Mouse (Mus musculus): Measurements from ENCODE around the gene Oaz1.

Gene Oaz1

DNA sequence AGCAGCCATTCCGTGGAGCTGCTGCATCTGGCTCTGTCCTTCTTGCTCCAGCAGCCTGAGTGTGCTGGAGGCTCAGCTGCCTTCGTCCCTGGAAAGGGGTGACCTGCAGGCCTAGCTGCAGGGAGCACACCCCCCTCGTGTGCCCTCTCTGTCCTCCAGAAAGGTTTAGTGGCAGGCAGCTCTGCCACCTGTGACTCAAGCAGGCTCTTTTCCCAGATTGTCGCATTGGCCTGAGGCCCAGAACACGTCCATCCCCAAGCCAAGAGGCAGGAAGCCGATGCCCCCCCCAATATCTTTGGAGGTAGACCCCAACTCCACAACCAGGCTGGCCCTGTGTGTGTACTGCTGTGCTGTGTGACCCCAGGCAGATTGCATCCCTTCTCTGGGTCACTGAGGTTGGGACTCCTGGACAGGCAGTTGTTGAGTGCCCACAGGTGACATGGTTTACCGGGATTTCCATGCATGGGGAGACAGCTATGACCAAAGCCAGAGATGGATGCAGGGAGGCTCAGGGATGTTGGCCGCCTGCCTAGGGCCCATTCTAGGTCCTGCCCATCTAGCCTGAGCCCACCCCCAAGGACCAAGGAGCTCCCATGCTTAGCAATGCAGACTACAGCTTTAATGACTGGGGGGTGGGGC lies 18.7 kb downstream of the Oaz1 start:
- DNase-seq (ENCODE audit: low spot score in 2 of 2): no peak

DNA sequence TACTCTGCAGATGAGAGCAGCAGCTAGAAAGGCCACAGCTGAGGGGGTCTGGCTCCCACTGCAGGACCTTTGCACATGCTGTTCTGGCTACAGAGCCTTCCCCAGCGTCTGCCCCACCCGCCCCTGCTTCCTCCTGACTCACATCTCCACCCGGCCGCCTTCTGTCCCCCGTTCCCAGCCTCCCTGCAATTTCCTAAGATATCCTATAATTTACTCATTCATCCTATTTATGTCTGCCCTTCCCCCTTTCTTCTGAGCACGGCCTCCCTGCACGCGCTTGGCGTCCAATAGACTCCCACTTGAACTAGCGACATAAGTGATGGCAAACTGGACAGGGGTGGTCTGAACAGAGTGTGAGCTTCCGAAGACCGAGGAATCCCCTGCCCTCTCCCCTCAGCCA lies 19.3 kb downstream of the Oaz1 start:
- DNase-seq (ENCODE audit: low spot score in 2 of 2): no peak

DNA sequence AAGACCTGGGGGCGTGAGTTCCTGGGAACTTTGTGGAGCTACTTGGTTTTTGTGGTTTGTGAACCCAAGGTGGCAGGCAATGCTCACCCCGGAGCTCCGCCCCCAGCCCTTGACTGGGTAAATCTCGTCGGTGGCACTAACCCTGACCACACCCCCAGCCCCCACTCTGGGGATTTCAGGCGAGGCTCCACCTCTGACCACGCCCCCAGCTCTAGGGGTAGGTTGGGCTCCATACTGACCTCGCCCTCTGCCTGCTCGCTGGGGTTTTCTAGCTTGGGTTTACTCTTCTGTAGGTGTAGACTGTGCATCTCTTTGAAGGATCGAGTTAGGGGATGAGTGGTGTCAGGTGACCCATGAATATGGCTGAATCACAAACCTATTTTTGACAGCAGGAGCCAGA lies 22.1 kb downstream of the Oaz1 start:
- DNase-seq (ENCODE audit: low spot score in 2 of 2): peak; percentile 75 to 80

DNA sequence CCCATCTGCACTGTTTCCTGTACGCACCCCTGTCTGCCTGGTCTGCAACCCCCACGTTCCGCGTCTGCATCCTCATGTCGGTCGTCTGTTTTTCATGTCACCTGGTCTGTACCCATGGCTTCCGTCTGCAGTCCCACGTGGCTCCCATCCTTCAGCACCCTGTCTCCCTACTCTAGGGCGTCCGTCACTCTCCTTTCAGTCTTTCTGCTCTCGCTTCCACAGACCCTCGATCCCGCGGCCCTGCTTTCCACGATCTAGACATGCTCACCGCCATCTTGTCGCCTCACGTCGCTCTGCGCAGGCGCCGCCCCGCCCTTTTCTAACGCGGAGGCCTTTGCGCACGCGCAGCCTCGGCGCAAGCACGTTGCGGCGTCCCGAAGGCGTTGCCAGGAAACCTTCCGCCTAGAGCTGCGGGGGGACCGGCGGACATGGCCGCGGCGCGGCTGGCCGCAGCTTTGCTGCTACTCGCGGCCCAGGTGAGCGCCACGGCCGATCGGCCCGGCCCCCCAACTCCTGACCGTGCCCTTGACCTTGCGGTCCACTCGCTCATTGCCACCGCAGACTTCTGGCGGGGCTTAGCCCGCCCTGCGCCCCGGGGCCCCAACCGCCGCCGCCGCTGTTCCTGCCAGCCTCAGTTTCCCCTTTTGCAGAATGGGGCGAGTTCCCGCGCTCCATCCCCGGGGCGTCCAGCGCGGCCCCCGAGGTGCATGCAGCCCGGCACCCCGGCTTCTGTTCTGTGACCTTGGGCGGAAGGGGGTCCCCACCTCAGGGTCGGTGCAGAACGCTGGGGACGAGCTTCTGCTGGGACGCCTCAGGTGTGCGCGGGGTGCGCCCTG lies 28.7 kb downstream of the Oaz1 start, which contains the start of the genes Lsm7 and Sppl2b:
Gene Lsm7 (minus strand): TSS at position 297 of the 836 bp plus-strand sequence.
Gene Sppl2b (plus strand): TSS at position 363 of the 836 bp plus-strand sequence.
- peak; percentile 96 for DNase-seq (ENCODE audit: low spot score in 2 of 2)

DNA sequence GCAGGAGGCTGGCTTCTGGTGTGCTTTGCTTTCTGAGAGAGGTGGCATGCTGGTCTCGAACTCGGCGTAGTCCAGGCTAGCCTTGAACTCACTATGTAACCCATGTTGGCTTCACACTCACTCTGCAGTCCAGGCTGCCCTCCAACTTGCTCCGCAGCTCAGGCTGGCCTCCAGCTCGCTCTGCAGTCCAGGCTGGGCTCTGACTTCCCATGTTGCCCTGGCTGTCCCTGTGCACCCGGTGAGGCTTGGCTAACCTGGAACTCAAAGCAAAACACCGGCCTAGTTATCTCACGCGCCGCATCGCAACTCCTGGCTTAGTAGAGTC lies 29.3 kb downstream of the Oaz1 start:
- DNase-seq (ENCODE audit: low spot score in 2 of 2): no peak

DNA sequence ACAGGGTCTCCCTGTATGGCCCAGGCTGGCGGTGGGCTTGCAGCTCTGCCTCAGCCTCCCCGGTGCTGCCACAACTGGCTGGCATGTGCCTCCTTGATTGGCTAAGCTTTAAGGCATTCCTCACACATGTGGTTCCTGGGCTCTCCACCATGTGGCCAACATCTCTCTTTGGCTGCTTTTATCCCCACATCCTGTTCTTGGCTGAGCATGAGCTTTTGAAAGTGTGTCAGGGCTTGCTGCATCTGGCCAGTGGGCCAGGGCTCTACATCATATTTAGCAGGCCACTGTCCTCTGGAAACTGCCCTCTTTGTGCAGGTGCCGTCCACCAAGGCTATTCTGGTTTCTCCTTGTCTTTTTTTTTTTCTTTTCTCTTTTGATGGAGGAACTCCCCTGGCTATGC lies 29.8 kb downstream of the Oaz1 start:
- peak in 1 of 2 experiments; percentile 27 for DNase-seq (ENCODE audit: low spot score in 2 of 2)

DNA sequence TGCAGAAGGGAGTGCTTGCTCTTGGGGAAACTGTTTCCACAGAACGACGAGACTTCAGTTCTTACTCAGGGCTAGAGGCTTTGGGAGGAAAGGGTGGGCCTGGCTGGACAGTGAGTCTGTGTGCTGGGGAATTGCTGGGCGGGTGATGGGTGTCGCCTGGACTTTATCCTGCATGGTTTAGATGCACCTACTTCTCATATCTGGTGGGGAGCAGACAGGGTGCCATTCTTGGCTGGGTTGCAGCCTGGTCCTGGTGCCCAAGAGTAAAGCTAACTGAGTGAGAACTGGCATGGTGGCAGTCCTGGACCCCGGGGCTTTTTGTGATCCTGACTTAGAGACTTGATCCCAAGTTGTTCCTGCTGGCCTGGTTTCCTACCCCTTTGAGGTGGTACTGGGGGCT lies 30.5 kb downstream of the Oaz1 start:
- peak; percentile 51 to 66 for DNase-seq (ENCODE audit: low spot score in 2 of 2)

DNA sequence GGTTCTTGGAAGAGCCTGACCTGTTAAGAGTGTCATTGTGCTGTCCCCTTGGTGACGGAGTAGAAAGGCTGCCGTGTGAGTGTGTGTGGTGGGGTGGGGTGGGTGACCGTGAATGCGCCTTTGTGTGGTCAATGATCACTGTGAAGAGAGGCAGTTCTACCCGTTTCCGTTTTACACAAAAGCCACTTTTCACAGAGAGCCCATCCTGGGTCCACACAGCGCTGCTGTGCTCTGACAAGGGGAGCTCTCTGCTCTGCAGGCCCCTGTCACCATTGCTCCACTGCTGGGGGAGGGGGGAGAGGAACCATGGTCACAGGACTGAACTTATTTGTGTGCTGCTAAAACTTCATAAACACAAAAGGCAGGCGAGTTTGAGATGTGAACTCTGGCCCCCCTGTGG lies 30.9 kb downstream of the Oaz1 start:
- DNase-seq (ENCODE audit: low spot score in 2 of 2): no peak

DNA sequence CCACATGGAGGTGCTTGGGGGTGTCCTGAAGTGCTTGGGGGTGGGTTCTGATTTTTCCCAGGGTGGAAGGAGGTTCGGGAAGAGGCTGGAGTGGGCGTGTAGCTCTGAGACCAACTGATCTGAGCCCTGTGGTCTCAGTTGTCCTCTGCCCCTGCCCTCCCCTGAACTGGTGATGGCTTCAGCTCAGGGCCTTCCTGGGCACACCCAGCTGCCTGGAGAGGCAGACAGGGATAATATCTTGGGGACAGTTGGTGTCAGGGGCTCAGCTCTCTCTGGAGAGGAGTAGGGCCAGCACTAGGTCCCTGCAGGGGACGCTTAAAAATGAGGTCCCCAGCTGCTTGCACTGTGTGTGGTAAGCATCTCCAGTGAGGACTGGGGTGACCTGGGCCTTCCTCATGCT lies 31.4 kb downstream of the Oaz1 start:
- DNase-seq (ENCODE audit: low spot score in 2 of 2): peak; percentile 26 to 57

DNA sequence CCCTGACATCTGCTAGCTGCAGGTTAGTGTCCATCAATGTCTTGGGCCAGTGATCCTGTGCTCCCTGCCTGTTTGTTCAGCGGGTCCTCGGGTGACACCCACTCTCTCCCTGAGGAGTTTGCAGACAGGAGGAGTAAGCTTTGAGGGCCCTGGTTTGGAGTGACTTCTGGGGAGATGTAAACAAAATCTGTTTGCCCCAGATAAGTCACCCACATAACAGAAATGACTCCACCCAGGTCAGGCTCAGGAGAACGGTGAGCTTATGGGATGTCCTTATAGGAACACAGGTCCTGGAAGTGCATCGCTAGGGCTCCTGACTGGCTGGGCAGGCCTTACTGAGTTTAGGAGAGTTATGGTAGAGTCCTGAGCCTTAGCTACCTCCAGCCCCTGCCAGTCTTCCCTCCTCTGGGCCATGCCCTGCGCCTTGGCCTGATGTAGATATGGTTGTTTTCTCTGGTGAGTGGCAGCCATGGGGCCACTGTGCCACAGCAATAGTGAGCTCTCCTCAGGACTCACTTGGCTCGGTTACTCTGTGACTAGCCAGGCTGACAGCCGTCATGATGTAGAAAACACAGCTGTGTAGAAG lies 32.0 kb downstream of the Oaz1 start:
- peak; percentile 53 to 80 for DNase-seq (ENCODE audit: low spot score in 2 of 2)

DNA sequence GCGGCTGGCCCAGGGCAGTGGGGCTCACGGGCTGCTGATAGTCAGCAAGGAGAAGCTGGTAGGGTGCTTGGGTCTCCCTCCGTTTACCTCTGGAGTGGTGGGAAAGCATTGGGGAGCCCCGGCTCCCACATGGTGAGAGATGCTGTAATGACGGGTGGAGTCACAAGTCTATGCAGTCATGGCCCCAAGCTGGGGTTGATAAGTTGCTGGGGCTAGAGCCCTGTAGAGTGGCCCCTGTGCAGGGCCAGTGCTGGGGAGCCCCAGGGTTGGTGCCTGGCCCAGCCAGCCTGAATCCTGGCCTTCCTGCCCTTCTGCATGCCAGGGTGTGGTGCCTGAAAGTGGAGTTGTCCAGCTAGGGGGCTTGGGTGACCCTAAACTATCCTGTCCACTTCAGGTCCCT lies 35.8 kb downstream of the Oaz1 start:
- DNase-seq (ENCODE audit: low spot score in 2 of 2): no peak

DNA sequence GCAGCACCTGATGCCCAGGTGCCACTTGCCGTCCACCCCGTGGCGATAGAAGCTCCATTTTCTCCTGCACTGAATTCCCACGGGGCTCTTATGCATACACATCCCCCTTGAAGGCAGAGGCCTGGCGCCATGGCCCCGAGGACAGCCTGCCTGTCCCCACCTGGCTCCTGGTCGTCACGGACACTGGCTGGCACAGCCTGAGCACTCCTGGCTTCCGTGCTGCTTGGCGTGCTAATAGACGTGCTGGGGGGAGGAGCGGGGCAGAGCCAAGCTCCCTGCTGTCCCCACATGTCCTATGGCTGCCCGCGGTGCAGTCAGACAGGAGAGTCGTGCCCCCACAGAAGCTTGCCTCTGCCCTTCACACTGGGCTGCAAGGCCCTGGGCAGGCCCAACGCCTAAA lies 38.0 kb downstream of the Oaz1 start:
- DNase-seq (ENCODE audit: low spot score in 2 of 2): no peak

DNA sequence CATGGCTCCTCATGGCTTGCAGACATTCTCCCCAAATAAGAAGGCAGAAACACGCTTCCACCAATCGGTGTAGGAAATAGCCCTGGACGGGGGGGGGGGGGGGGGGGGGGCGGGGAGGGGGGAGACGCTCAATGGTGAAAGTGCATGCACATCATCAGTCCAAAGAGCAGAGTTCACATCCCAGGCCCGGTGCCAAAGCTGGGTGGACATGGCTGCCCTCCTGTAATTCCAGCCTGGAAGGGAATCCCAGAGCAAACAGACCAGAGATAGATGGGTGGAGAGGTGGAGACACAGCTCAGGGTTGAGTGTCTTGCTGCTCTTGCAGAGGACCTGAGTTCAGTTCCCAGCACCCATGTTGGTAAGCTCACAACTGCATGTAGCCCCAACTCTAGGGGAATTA lies 44.5 kb downstream of the Oaz1 start:
- no peak for DNase-seq (ENCODE audit: low spot score in 2 of 2)

DNA sequence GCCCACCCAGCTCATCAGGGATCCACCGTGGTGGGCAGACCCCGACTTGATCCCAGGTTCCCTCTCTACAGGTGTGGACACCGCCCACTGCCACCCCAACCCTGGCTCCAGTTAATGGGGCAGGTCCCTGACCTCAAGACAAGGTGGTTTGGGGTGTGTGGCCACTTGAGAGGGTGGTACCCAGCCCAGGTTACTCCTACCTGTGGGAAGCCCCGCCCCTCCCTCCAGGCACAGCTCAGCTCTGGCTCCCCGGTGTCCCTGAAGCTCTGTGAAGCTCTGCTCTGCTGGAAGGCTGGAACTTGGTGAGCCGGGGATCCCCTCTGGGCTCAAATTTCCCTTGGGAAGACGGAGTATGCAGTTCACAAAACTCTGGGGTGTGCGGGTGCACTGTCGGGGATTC lies 45.1 kb downstream of the Oaz1 start, which contains the start of gene Tmprss9:
Gene Tmprss9 (plus strand): TSS at position 268 of the 400 bp plus-strand sequence.
- DNase-seq (ENCODE audit: low spot score in 2 of 2): no peak

DNA sequence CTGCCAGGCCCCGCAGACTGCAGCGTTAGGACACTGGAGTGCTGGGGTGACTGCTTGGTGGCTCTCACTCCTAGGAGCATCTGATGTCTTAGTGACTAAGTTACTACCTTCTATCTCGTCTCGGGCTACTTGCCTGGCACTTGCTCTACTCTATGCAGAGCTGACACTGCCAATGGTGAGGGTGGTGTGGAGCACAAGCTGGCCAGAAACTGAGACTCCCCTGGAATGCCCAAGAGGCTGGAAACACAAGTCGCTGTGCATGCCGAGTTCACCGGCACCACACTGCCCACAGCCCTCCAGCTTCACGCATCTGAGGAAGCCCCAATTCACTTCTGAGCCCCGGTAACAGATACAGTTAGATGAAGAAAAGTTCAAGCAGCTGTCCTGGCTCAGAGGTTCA lies 47.6 kb downstream of the Oaz1 start:
- no peak for DNase-seq (ENCODE audit: low spot score in 2 of 2)

DNA sequence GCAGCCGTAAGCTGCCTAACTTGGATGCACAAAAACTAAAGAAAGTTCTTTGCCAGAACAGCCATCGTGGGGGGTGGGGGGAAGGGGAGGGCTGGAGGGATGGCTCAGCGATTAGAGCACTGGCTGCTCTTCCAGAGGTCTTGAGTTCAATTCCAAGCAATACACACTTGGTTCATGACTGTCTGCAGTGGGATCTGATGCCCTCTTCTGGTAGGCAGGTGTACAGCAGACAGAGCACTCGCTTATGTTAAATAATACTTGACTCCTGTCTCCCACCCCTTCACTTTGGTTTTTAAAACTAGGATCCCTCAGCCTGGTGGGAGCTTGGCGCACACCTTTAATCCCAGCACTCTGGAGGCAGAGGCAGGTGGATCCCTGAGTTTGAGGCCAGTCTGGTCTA lies 49.6 kb downstream of the Oaz1 start:
- peak; percentile 48 to 62 for DNase-seq (ENCODE audit: low spot score in 2 of 2)

DNA sequence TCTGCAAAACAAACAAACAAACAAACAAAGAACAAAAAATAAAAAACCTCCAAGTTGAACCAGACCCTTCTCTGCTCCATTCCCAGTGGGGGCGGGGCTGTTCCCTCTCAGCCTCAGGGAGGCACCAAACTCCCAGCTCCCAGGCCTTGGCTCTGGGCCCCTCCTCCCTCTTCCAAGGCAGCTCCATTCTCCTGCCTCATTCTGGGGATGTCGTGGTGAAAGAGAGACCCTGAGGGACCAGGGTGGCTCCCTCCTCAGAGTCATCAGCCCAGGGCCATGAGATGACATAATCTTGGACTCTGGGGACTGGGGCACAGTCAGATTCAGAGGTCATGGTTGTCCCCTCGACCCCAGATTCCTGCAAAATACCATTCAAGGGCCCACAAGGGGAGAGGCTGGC lies 50.1 kb downstream of the Oaz1 start:
- no peak for DNase-seq (ENCODE audit: low spot score in 2 of 2)

Data from spleen, postnatal 36 days (tissue).